Mouse (Mus musculus) intestine, embryonic 16.5 days (tissue): ENCODE results near the gene Cdh13. TPM values are rescaled to one million over a fixed set of nuclear protein-coding genes. Genes with fewer than 3 reads are reported as not detected.

Experiments
- ATAC-seq: fragments of 200-750 bp; cut with Nextera tagmentation; 2 replicates; pipeline ENCODE4 v1.8.0; 2017; ENCODE audit warnings: moderate TSS enrichment, moderate library complexity
- H3K27ac ChIP-seq: fragments of 300-500 bp; sonication (generic); 2 replicates; pipeline ENCODE4 v1.5.1; 2014; ENCODE audit warnings: mild to moderate bottlenecking, low read length
- H3K27me3 ChIP-seq: fragments of 300-500 bp; sonication (generic); replicated peaks from 2 replicates; pipeline ENCODE4 v1.6.1; 2014; ENCODE audit warnings: low read length, control low read depth, mixed read lengths; ENCODE audit not compliant: control insufficient read depth, insufficient read depth
- H3K36me3 ChIP-seq: fragments of 300-500 bp; sonication (generic); 2 replicates; pipeline ENCODE4 v1.6.1; 2014; ENCODE audit warnings: low read length, control low read depth; ENCODE audit not compliant: control insufficient read depth, insufficient read depth
- H3K4me1 ChIP-seq: fragments of 300-500 bp; sonication (generic); 2 replicates; pipeline ENCODE4 v1.6.1; 2014; ENCODE audit warnings: low read length, control low read depth, mixed read lengths; ENCODE audit not compliant: control insufficient read depth, insufficient read depth
- H3K4me2 ChIP-seq: fragments of 300-500 bp; sonication (generic); 2 replicates; pipeline ENCODE4 v1.6.1; 2014; ENCODE audit warnings: low read depth, low read length, control low read depth
- H3K4me3 ChIP-seq: fragments of 300-500 bp; sonication (generic); 2 replicates; pipeline ENCODE4 v1.5.1; 2014; ENCODE audit warnings: mild to moderate bottlenecking, low read length
- H3K9ac ChIP-seq: fragments of 300-500 bp; sonication (generic); 2 replicates; pipeline ENCODE4 v1.6.1; 2014; ENCODE audit warnings: low read depth, low read length
- H3K9me3 ChIP-seq: fragments of 300-500 bp; sonication (generic); 2 replicates; pipeline ENCODE4 v1.6.1; 2016; ENCODE audit warnings: low read length, control low read depth; ENCODE audit not compliant: control insufficient read depth
- WGBS: fragments of 180-500 bp; shearing (Covaris S2); extraction: QIAGEN DNeasy Blood & Tissue Kit; methylation state at CpG from one replicate; pipeline ENCODE4 v1.1.7; 2014; 5-methylcytosine and 5-hydroxymethylcytosine counted together
- polyA plus RNA-seq: library from polyadenylated mRNA; unstranded; fragments of >200 nt; fragmentation: Nextera tagmentation; extraction: Ambion mirVana; gene quantifications from 2 replicates; pipeline ENCODE4 v1.2.1, GENCODE M21; 2015

Gene Cdh13
- polyA plus RNA-seq, 1 experiment from 2014 or later: 6.5 TPM

GRCm38 (mm10) chr8:119196486-119197150, 913.1 kb downstream of the Cdh13 start:
- no peaks in the 10 kb centered on the region for H3K4me1 ChIP-seq
- H3K27me3 ChIP-seq: no peaks in the 10 kb centered on the region
- no peak overlapping the region for H3K9ac ChIP-seq
- H3K4me3 ChIP-seq: no peak overlapping the region
- no peak overlapping the region for H3K27ac ChIP-seq
- WGBS: 63% methylated on average over 10 of the region's 10 CpGs
- no peak overlapping the region for H3K4me2 ChIP-seq
- H3K9me3 ChIP-seq: no peaks in the 10 kb centered on the region
- no peak for ATAC-seq
- H3K36me3 ChIP-seq: no peaks in the 10 kb centered on the region

DNA sequence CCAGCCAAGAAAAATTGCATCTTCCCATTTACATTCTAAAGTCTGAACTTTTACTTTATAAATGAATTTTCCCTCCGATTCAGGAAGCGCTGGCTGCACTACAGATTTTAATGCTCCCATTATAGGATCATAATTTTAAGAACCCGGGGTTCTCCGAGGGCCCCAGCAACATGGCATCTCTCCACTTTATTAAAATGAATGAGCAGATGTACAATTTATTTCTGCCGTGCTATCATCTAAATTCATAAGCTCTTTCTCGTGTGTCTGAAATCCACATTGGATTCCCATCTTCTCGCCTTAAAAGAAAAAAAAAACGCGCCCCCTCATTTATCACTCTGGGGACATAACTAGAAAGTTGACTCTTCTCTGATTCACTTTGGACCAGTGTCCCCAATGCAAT, 925.0 kb downstream of the Cdh13 start:
- no peak overlapping the region for H3K4me3 ChIP-seq
- H3K4me2 ChIP-seq: no peak overlapping the region
- H3K9ac ChIP-seq: no peak overlapping the region
- H3K27ac ChIP-seq: no peak overlapping the region
- no peaks in the 10 kb centered on the region; the same call in 1 of the 2 replicates for H3K9me3 ChIP-seq
- 78% methylated on average over 9 of the region's 9 CpGs for WGBS
- H3K36me3 ChIP-seq: no peaks in the 10 kb centered on the region
- H3K4me1 ChIP-seq: no peaks in the 10 kb centered on the region
- no peak for ATAC-seq
- H3K27me3 ChIP-seq: no peaks in the 10 kb centered on the region

- no peaks in the 10 kb centered on the region for H3K4me1 ChIP-seq
- H3K9ac ChIP-seq: no peak overlapping the region
- WGBS: 3% methylated on average over 1 of the region's 1 CpGs
- H3K9me3 ChIP-seq: no peaks in the 10 kb centered on the region
- no peak overlapping the region for H3K4me3 ChIP-seq
- H3K27ac ChIP-seq: no peak overlapping the region
- H3K27me3 ChIP-seq: no peaks in the 10 kb centered on the region
- H3K4me2 ChIP-seq: no peak overlapping the region
- no peak for ATAC-seq
- H3K36me3 ChIP-seq: no peaks in the 10 kb centered on the region
Measured at GRCm38 (mm10) chr8:119224547-119224946, 941.0 kb downstream of the Cdh13 start.

GRCm38 (mm10) chr8:119245181-119245580, 961.6 kb downstream of the Cdh13 start:
- no peak for ATAC-seq
- H3K36me3 ChIP-seq: no peaks in the 10 kb centered on the region

GRCm38 (mm10) chr8:119245641-119246040, 962.1 kb downstream of the Cdh13 start:
- Histone ChIP-seq H3K9ac (no peak overlapping the region), H3K4me3 (no peak overlapping the region), H3K27me3 (no peaks in the 10 kb centered on the region), H3K27ac (no peak overlapping the region), H3K4me1 (no peaks in the 10 kb centered on the region), H3K36me3 (no peaks in the 10 kb centered on the region), H3K9me3 (no peaks in the 10 kb centered on the region), H3K4me2 (no peak overlapping the region)
- 52% methylated on average over 1 of the region's 1 CpGs for WGBS
- ATAC-seq: no peak

More at GRCm38 (mm10) chr8:119245181-119245580, 961.6 kb downstream of the Cdh13 start:
- Histone ChIP-seq H3K9ac (no peak overlapping the region), H3K27ac (no peak overlapping the region), H3K9me3 (no peaks in the 10 kb centered on the region), H3K4me1 (no peaks in the 10 kb centered on the region), H3K27me3 (no peaks in the 10 kb centered on the region), H3K4me2 (no peak overlapping the region), H3K4me3 (no peak overlapping the region)
- WGBS: 48% methylated on average over 4 of the region's 4 CpGs

- Histone ChIP-seq H3K27me3 (no peaks in the 10 kb centered on the region), H3K4me2 (no peak overlapping the region), H3K4me3 (no peak overlapping the region), H3K9ac (no peak overlapping the region), H3K9me3 (no peaks in the 10 kb centered on the region), H3K27ac (no peak overlapping the region), H3K36me3 (no peaks in the 10 kb centered on the region), H3K4me1 (no peaks in the 10 kb centered on the region)
- WGBS: 97% methylated on average over 3 of the region's 3 CpGs
- ATAC-seq: no peak
Measured at GRCm38 (mm10) chr8:119254358-119254757, 970.8 kb downstream of the Cdh13 start.

- ATAC-seq: no peak
- no peak overlapping the region for H3K4me2 ChIP-seq
- WGBS: 31% methylated on average over 11 of the region's 11 CpGs
- H3K36me3 ChIP-seq: no peaks in the 10 kb centered on the region
- no peaks in the 10 kb centered on the region for H3K27me3 ChIP-seq
- H3K9me3 ChIP-seq: no peaks in the 10 kb centered on the region
- H3K27ac ChIP-seq: no peak overlapping the region
- H3K4me3 ChIP-seq: no peak overlapping the region
- H3K9ac ChIP-seq: no peak overlapping the region
- no peaks in the 10 kb centered on the region for H3K4me1 ChIP-seq
Measured at GRCm38 (mm10) chr8:119258642-119259041, 975.1 kb downstream of the Cdh13 start.

DNA sequence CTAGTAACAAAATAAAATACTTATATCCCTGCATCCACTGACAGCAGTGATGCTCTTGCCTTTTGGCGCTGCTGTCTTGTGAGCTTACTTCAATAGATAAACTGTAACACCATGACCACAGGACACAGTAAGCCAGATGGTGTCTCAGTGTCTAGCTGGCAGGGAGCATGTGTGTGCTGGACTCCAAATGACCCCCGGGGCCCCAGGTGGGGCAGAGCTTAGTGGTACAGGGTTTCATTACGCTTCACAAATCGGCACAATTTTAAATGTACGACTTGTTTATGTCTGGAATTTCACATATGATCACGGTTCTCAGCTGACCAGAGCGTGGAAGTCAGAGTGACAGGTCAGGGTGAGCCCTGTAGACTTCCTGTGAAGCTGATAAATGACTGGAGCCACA, 980.2 kb downstream of the Cdh13 start:
- H3K9me3 ChIP-seq: no peaks in the 10 kb centered on the region
- 74% methylated on average over 7 of the region's 7 CpGs for WGBS
- no peak for ATAC-seq
- H3K4me3 ChIP-seq: no peak overlapping the region
- no peaks in the 10 kb centered on the region for H3K27me3 ChIP-seq
- no peaks in the 10 kb centered on the region for H3K36me3 ChIP-seq
- no peak overlapping the region for H3K4me2 ChIP-seq
- no peak overlapping the region for H3K9ac ChIP-seq
- H3K27ac ChIP-seq: no peak overlapping the region
- H3K4me1 ChIP-seq: no peaks in the 10 kb centered on the region

DNA sequence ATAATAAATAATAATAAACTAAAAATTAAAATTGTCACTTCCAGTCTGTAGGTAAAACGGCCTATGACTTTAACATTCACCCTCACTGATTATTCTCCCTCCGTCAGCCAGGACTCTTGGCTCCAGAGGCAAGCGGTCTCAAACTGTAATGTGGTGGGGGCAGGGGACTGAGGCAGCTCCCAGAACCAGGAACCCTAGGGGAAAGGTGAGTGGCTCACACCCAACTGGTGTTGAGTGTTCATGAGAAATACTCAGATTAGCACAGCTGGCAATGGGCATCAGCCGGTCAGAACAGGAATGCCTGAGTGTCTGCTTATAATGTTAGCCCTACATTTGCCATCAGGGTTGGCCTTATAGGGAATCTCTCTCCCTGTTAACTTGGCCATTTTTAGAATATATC, 982.8 kb downstream of the Cdh13 start:
- H3K4me2 ChIP-seq: no peak overlapping the region
- H3K9me3 ChIP-seq: no peaks in the 10 kb centered on the region
- no peak overlapping the region for H3K27ac ChIP-seq
- H3K36me3 ChIP-seq: no peaks in the 10 kb centered on the region
- H3K27me3 ChIP-seq: no peaks in the 10 kb centered on the region
- WGBS: 87% methylated on average over 4 of the region's 4 CpGs
- H3K4me3 ChIP-seq: no peak overlapping the region
- H3K4me1 ChIP-seq: no peaks in the 10 kb centered on the region
- no peak for ATAC-seq
- H3K9ac ChIP-seq: no peak overlapping the region

DNA sequence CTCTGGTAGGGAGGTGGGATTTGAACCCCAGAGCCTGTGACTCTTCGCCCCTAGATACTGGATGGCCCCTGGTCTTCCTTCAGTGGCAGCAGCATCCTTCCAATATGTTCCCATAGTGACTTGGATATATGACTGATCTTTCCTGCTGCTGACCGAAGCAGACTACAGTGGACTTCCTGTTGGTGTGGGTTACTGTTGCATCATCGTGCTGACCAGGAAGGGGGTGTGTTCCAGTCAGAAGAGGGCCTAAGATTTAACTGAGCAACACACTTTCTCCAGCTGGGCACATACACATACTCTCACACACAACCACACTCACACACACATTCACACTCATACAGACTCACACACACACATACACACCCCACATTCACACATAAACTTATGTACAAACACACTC, 986.0 kb downstream of the Cdh13 start:
- no peak overlapping the region for H3K4me2 ChIP-seq
- WGBS: 61% methylated on average over 3 of the region's 3 CpGs
- no peaks in the 10 kb centered on the region for H3K36me3 ChIP-seq
- no peak for ATAC-seq
- no peak overlapping the region for H3K9ac ChIP-seq
- H3K27me3 ChIP-seq: no peaks in the 10 kb centered on the region
- H3K4me1 ChIP-seq: no peaks in the 10 kb centered on the region
- H3K9me3 ChIP-seq: no peaks in the 10 kb centered on the region
- no peak overlapping the region for H3K4me3 ChIP-seq
- no peak overlapping the region for H3K27ac ChIP-seq
